Mouse (Mus musculus) natural killer cell, adult 2 months (primary cell): ENCODE data around the gene Vmn1r219.
"Not testable (repeated sequence)": the region's sequence is repeated elsewhere in the genome, so short reads cannot be mapped to it uniquely, and the experiment has no call there.

ENCODE experiments used
- DNase-seq, 2 experiments: peaks; one replicate each; pipeline ENCODE4 v3.0.0; 2022; ENCODE audit warnings: low spot score in 2 of 2

Gene Vmn1r219

DNA sequence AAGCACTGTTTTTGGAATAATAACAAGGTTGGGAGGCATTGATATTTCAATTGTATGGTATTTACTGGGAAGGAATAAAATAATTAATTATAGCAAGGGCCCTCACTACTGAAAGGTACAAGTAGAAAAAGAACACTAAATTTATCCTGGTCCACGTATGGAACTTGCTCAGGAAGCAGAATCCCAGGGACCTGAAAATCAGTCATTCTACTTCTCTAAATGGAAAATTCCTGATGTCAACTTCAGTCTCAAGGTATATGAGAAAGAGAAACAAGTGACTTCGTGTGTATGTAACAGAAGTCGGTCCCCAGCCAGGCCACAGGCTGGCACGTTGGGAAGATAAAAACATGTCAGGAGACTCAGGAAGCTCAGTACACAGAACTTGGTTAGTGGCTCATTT lies at the start of gene Vmn1r219:
Gene Vmn1r219, plus strand, starts transcription at position 301 of the 400 bp plus-strand sequence.
- DNase-seq = no peak

DNA sequence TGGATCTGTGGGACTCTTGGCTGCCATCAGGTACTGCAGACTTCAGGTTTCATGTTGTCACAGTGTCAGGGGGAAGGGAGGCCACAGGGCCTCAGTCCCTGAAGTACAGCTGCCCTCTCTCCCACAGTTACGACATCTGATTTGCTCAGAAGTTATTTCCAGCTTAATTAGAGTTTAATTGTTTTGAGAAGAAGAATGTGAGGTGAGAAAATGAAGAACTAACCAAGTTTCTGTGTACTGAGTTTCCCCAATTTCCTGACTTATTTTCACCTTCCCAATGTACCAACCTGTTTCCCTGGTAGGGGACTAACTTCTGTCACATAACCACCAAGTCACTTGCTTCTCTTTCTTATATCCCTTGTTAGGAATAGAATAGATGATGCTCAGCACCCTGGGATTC lies 41.0 kb upstream of the Vmn1r219 start, which contains the start of gene Vmn1r217:
Gene Vmn1r217, minus strand, starts transcription at position 101 of the 400 bp plus-strand sequence.
- DNase-seq = not testable (repeated sequence)

DNA sequence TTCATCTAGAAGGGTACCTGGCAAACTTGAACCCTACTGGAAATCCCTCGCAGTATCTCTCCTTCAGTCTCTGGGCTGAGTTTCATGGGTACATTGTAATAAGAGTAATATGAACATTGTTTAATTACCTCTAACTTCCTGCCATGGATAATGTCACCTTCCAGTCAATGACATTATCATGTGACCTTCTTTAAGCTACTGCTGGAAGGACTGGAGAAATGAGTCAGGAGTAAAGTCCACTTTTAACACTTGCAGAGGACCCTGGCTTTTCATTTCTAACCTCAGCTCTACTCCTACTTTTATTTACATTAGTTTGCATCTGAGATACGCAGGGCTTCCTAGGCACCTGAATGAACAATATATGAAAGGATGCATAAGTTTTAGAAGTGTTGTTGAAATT lies 38.5 kb upstream of the Vmn1r219 start:
- no peak for DNase-seq

DNA sequence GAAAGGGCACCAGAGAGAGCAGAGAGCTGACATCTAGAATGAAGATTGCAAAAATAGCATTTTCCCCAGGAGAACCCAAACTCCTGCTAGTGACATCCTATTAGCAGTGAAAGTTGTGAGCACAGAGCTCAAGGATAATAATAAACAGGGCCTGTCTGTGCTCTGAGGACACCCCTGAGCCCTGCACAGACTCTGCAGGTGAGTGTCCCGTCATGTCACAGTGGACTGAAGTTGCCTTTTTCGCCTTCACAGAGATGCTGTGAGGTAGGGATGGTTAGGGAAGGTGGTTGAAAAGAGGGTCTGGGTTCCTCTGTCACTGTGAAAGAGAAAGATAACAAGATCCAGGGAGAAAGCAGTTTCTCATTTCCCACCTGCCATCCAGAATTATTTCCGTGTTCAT lies 26.0 kb upstream of the Vmn1r219 start, which contains the start of gene Vmn1r218:
Gene Vmn1r218, plus strand, starts transcription at position 57 of the 400 bp plus-strand sequence.
- no peak for DNase-seq

DNA sequence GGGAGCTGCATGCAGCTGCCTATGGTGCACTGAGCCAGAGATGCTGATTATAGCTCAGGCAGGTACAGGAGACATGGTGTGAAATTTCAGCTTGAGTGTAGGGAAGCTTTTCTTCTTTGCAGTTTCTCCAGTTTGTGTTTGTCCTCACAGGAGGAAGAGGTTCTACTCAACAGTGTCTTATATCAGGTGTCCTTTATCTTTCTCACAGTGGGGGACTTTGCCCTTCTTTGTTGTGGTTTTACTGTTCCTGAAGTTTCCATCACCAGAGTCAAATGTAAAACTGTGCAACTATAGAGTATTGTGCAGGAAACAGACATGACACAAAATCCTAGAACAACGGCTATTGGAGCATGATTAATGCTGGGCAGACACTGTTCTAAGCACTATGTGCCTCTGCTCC lies 25.6 kb upstream of the Vmn1r219 start:
- DNase-seq = no peak

DNA sequence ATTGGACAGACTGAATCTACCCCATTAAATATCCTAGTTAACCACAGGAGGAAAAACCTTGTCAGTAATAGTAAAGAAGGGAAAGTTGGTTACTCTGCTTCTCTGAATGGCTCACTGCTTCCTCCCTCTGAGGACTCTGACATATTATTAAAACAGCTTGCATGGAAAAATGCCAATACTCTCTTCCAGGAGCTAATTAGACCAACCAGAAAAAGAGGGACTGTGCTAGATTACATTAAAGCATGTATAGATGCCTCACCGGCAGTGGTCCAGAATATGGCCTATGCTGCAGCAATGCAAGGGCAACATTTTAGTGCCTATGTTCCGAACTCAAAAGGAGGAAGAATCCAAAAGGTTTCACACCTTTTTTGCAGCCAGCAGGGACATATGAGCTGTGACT lies 20.2 kb upstream of the Vmn1r219 start:
- no peak for DNase-seq

DNA sequence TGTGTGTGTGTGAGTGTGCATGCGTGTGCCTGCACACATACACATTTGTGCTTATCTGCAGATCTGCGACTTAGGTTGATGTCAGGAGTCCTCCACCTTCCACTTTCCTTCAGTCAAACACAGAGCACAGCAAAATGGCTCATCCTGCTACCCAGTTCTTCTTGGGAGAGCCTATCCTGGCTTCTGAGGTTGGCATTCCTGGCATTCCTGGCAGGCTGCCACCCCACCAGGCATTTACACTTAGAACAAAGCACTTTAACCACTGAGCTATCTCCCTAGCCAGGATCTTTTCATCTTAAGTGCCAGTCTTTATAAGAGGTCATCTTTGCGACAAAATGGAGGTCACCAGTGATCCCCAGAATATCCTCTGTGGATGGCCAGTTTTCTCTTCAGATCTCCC lies 1.3 kb upstream of the Vmn1r219 start:
- no peak for DNase-seq

DNA sequence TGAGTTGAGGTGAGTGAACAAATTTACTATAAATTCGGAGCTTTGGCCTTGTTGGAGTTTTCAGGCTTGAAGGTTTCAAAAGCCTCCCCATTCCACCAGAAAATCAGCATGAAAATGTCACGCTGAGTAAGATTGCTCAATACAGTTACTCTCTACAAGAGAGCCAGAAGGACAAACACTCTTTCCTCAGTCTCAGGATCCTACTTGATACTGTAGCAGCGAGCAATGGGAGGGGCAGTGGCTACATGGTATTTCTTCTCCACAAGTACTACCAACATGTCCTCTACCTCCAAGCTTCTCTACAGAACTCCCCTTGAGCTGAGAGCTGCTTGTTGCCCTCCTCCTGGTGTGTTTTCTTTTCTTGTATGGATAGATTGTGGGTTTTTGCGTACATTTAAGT lies 7.4 kb downstream of the Vmn1r219 start:
- DNase-seq = not testable (repeated sequence)

DNA sequence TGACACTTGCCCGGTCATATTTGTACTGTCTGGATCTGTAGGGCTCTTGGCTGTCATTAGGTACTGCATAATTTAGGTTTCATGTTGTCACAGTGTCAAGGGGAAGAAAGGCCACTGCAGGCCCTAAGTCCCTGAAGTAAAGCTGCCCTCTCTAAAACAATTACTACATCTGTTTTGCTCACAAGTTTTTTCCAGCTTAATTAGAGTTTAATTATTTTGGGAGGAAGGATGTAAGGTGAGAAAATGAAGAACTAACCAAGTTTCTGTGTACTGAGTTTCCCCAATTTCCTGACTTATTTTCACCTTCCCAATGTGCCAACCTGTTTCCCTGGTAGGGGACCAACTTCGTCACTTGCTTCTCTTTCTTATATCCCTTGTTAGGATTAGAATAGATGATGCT lies 28.8 kb downstream of the Vmn1r219 start, which contains the start of gene Vmn1r220:
Gene Vmn1r220, minus strand, starts transcription at position 101 of the 400 bp plus-strand sequence.
- DNase-seq = no peak

DNA sequence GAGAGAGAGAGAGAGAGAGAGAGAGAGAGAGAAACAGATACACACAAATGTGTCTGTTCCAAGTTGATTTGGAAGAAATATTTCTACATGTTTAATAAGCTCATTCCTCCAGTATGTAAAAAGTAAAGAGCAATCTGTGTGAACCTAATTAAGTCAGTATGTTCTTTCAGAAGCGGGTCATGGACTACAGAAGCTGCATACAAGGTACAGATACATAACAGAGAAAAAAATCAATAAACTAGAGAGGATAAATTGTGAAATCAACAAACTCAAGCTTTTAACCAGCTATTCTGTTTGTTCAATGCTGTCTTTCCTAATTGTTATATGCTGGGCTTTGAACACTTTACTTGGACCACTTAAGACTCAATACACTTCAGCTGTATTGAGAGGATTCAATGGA lies 44.8 kb downstream of the Vmn1r219 start:
- DNase-seq = not testable (repeated sequence)

DNA sequence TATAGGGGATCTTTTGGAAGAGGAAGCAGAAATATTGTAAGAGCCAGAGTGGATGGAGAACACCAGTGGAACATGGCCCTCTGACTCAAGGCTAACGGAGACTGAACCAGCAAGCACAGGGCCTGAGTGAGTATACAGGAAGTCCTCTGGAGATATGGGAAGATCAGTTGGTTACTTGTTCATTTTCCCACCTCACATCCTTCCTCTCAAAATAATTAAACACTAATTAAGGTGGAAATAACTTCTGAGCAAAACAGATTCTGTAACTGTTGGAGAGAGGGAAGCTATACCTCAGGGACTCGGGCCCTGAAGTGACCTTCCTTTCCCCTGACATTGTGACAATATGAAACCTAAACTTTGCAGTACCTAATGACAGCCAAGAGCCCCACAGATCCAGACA lies 54.7 kb downstream of the Vmn1r219 start, which contains the start of gene Vmn1r221:
Gene Vmn1r221, plus strand, starts transcription at position 301 of the 400 bp plus-strand sequence.
- not testable (repeated sequence) for DNase-seq
